Mouse (Mus musculus) liver, embryonic 16.5 days (tissue): ENCODE data around the gene C130074G19Rik. TPM values are rescaled to one million over a fixed set of nuclear protein-coding genes. Genes with fewer than 3 reads are reported as not detected.

Experiments
- ATAC-seq: fragments of 200-750 bp; cut with Nextera tagmentation; 2 replicates; pipeline ENCODE4 v1.8.0; 2017; ENCODE audit warnings: low read depth, mild to moderate bottlenecking, moderate number of reproducible peaks, moderate library complexity
- H3K27ac ChIP-seq: fragments of 300-500 bp; sonication (generic); 2 replicates; pipeline ENCODE4 v1.5.1; 2014; ENCODE audit warnings: mild to moderate bottlenecking, low read length
- H3K27me3 ChIP-seq: fragments of 300-500 bp; sonication (generic); 2 replicates; pipeline ENCODE4 v1.6.1; 2014; ENCODE audit warnings: low read depth, low read length, mixed read lengths; ENCODE audit not compliant: control insufficient read depth, insufficient read depth
- H3K36me3 ChIP-seq: fragments of 300-500 bp; sonication (generic); 2 replicates; pipeline ENCODE4 v1.6.1; 2014; ENCODE audit warnings: mild to moderate bottlenecking; ENCODE audit not compliant: control insufficient read depth, insufficient read depth
- H3K4me1 ChIP-seq: fragments of 300-500 bp; sonication (generic); 2 replicates; pipeline ENCODE4 v1.6.1; 2014; ENCODE audit warnings: low read depth, low read length, mixed read lengths; ENCODE audit not compliant: control insufficient read depth
- H3K4me2 ChIP-seq: fragments of 300-500 bp; sonication (generic); 2 replicates; pipeline ENCODE4 v1.6.1; 2014; ENCODE audit warnings: low read depth, low read length, mixed read lengths
- H3K4me3 ChIP-seq: fragments of 300-500 bp; sonication (generic); 2 replicates; pipeline ENCODE4 v1.5.1; 2014; ENCODE audit warnings: low read depth, mild to moderate bottlenecking, low read length
- H3K9ac ChIP-seq: fragments of 300-500 bp; sonication (generic); 2 replicates; pipeline ENCODE4 v1.6.1; 2014; ENCODE audit warnings: low read depth, low read length
- H3K9me3 ChIP-seq: fragments of 300-500 bp; sonication (generic); replicated peaks from 2 replicates; pipeline ENCODE4 v1.6.1; 2016; ENCODE audit warnings: low read length; ENCODE audit not compliant: control insufficient read depth
- WGBS: fragments of 180-500 bp; shearing (Covaris S2); extraction: QIAGEN DNeasy Blood & Tissue Kit; methylation state at CpG from one replicate; pipeline ENCODE4 v1.1.7; 2014; ENCODE audit not compliant: insufficient replicate concordance; 5-methylcytosine and 5-hydroxymethylcytosine counted together
- polyA plus RNA-seq: library from polyadenylated mRNA; unstranded; fragments of >200 nt; fragmentation: Nextera tagmentation; extraction: Ambion mirVana; gene quantifications from 2 replicates; pipeline ENCODE4 v1.2.1, GENCODE M21; 2015

Gene C130074G19Rik
- polyA plus RNA-seq, 1 experiment from 2014 or later, result 1.9 TPM

- peak; percentile 22; the same call in 1 of the 2 replicates for ATAC-seq
- peak overlapping the region; percentile 17; the same call in 1 of the 2 replicates for H3K4me3 ChIP-seq
- H3K9me3 ChIP-seq, result no peaks in the 10 kb centered on the region
- H3K4me2 ChIP-seq, result peak overlapping the region; percentile 47
- H3K27ac ChIP-seq, result peak overlapping the region; percentile 84
- H3K27me3 ChIP-seq, result no peaks in the 10 kb centered on the region
- H3K9ac ChIP-seq, result peak overlapping the region; percentile 41
- H3K4me1 ChIP-seq, result peaks cover 24% of the 10 kb centered on the region
- H3K36me3 ChIP-seq, result no peaks in the 10 kb centered on the region
- under 1% methylated on average over 5 of the region's 5 CpGs for WGBS
Observed at GRCm38 (mm10) chr1:184853339-184853738, 29.7 kb downstream of the C130074G19Rik start.

GRCm38 (mm10) chr1:184851741-184852618 is 31.0 kb downstream of the C130074G19Rik start:
- Histone ChIP-seq H3K27ac (peak overlapping the region; percentile 84), H3K4me3 (peak overlapping the region; percentile 27), H3K4me1 (peaks cover 26% of the 10 kb centered on the region), H3K9me3 (no peaks in the 10 kb centered on the region), H3K36me3 (no peaks in the 10 kb centered on the region), H3K9ac (peak overlapping the region; percentile 39), H3K4me2 (peak overlapping the region; percentile 51), H3K27me3 (no peaks in the 10 kb centered on the region)
- ATAC-seq, result peak; percentile 88
- WGBS, result 8% methylated on average over 31 of the region's 31 CpGs

- no peaks in the 10 kb centered on the region for H3K27me3 ChIP-seq
- H3K9me3 ChIP-seq, result no peaks in the 10 kb centered on the region
- ATAC-seq, result peak; percentile 18; the same call in 1 of the 2 replicates
- peaks cover 34% of the 10 kb centered on the region for H3K4me1 ChIP-seq
- peak overlapping the region; percentile 51; the same call in 1 of the 2 replicates for H3K4me2 ChIP-seq
- peak overlapping the region; percentile 66 for H3K27ac ChIP-seq
- no peak overlapping the region for H3K4me3 ChIP-seq
- WGBS, result 41% methylated on average over 7 of the region's 7 CpGs
- no peak overlapping the region for H3K9ac ChIP-seq
- H3K36me3 ChIP-seq, result no peaks in the 10 kb centered on the region
Observed at GRCm38 (mm10) chr1:184851166-184851565, 31.9 kb downstream of the C130074G19Rik start.

GRCm38 (mm10) chr1:184846973-184847372 is 36.0 kb downstream of the C130074G19Rik start:
- 22% methylated on average over 3 of the region's 3 CpGs for WGBS
- Histone ChIP-seq H3K9ac (peak overlapping the region; percentile 97), H3K27me3 (no peaks in the 10 kb centered on the region), H3K4me1 (peaks cover 49% of the 10 kb centered on the region), H3K27ac (peak overlapping the region; percentile 92), H3K4me3 (peak overlapping the region; percentile 96), H3K4me2 (peak overlapping the region; percentile 98), H3K9me3 (no peaks in the 10 kb centered on the region), H3K36me3 (no peaks in the 10 kb centered on the region)
- no peak for ATAC-seq

- 2% methylated on average over 18 of the region's 18 CpGs for WGBS
- Histone ChIP-seq H3K4me1 (peaks cover 48% of the 10 kb centered on the region), H3K36me3 (no peaks in the 10 kb centered on the region; the same call in 1 of the 2 replicates), H3K27ac (peak within 1 kb of the TSS; percentile 92), H3K4me3 (peak within 1 kb of the TSS; percentile 96), H3K27me3 (no peaks in the 10 kb centered on the region), H3K9me3 (no peaks in the 10 kb centered on the region), H3K4me2 (peak within 1 kb of the TSS; percentile 98), H3K9ac (peak within 1 kb of the TSS; percentile 97)
- peak; percentile 15 for ATAC-seq
Observed at GRCm38 (mm10) chr1:184846092-184846750, 36.8 kb downstream of the C130074G19Rik start, which contains the start of gene Marc2. Gene Marc2 (minus strand): TSS chr1:184846451.

GRCm38 (mm10) chr1:184845111-184846071 is 37.6 kb downstream of the C130074G19Rik start:
- Histone ChIP-seq H3K27me3 (no peaks in the 10 kb centered on the region), H3K4me2 (peak overlapping the region; percentile 98), H3K9ac (peak overlapping the region; percentile 97), H3K36me3 (peaks cover 3% of the 10 kb centered on the region), H3K4me3 (peak overlapping the region; percentile 96), H3K27ac (peak overlapping the region; percentile 92), H3K4me1 (peaks cover 47% of the 10 kb centered on the region), H3K9me3 (no peaks in the 10 kb centered on the region)
- ATAC-seq, result peak; percentile 97
- under 1% methylated on average over 67 of the region's 67 CpGs for WGBS

- Histone ChIP-seq H3K4me1 (peaks cover 47% of the 10 kb centered on the region), H3K4me3 (peak overlapping the region; percentile 96), H3K4me2 (peak overlapping the region; percentile 98), H3K36me3 (peaks cover 3% of the 10 kb centered on the region), H3K9me3 (no peaks in the 10 kb centered on the region), H3K27ac (peak overlapping the region; percentile 92), H3K9ac (peak overlapping the region; percentile 97), H3K27me3 (no peaks in the 10 kb centered on the region)
- ATAC-seq, result no peak
- WGBS, result 12% methylated on average over 15 of the region's 15 CpGs
Observed at GRCm38 (mm10) chr1:184844326-184845066, 38.5 kb downstream of the C130074G19Rik start.

GRCm38 (mm10) chr1:184837649-184838048 is 45.4 kb downstream of the C130074G19Rik start:
- Histone ChIP-seq H3K27ac (peak overlapping the region; percentile 43), H3K36me3 (peaks cover 4% of the 10 kb centered on the region), H3K27me3 (no peaks in the 10 kb centered on the region)

More at GRCm38 (mm10) chr1:184837649-184838048, 45.4 kb downstream of the C130074G19Rik start:
- no peak overlapping the region for H3K4me2 ChIP-seq
- 69% methylated on average over 4 of the region's 4 CpGs for WGBS
- no peaks in the 10 kb centered on the region for H3K9me3 ChIP-seq
- peak; percentile 59 for ATAC-seq
- no peak overlapping the region for H3K9ac ChIP-seq
- peaks cover 17% of the 10 kb centered on the region for H3K4me1 ChIP-seq
- H3K4me3 ChIP-seq, result no peak overlapping the region
